In the genomic region with DNA sequence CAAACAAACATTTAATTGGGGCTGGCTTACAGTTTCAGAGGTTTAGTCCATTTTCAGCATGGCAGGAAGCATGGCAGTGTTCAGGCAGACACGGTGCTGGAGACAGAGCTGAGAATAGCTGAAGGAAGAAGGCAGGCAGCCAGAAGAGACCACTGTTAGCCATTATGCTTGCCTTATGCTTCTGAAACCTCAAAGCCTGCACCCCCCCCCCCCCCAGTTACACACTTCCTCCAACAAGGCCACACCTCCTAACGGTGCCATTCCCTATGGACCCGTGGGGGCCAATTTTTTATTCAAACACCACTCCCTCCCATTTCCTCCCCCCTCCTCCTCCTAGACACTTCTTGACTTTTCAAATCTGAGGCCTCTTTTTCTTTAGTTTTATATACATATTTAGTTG, we compare ENCODE assay signal across 15 mouse cellular contexts. TPM values are rescaled to one million over a fixed set of nuclear protein-coding genes. Genes with fewer than 3 reads are reported as not detected.
A peak's percentile ranks its signal among the peaks of the same experiment; 100 is the strongest.
DNase-seq lines count a peak whose midpoint lies in the region; ATAC-seq and TF ChIP-seq lines count a peak whose summit lies in the region.
"Had no signal": no experiment of that assay in that cellular context is flagged by ENCODE, and none has a peak within 500 bp of the region (broad histone marks: within the 10 kb centered on the region; RNA-seq: fewer than 3 reads in every experiment).

No protein-coding gene starts in this region.

- H3K4me1 ChIP-seq in heart, postnatal 0 days (ENCODE audit: control insufficient read depth, insufficient read depth): no peaks in the 10 kb centered on the region; the same call in 1 of the 2 replicates
- peaks cover 9% of the 10 kb centered on the region; the same call in 1 of the 2 replicates for H3K4me1 ChIP-seq in heart, embryonic 10.5 days
- H3K4me1 ChIP-seq in bone marrow, adult 2 months (ENCODE audit: control insufficient read depth, insufficient read depth, low read length): peaks cover 1% of the 10 kb centered on the region; the same call in 1 of the 2 replicates
- H3K4me1 ChIP-seq in liver, postnatal 0 days (ENCODE audit: insufficient read depth): peaks cover 13% of the 10 kb centered on the region
- no peaks in the 10 kb centered on the region for H3K4me1 ChIP-seq in midbrain, postnatal 0 days (ENCODE audit: insufficient read depth, low read length)

- peak overlapping the region; percentile 100; the same call in 1 of the 2 replicates for H3K27ac ChIP-seq in heart, postnatal 0 days (ENCODE audit: low read depth)
- no peak overlapping the region for H3K27ac ChIP-seq in heart, embryonic 10.5 days
- H3K27ac ChIP-seq in bone marrow, adult 2 months (ENCODE audit: control insufficient read depth, insufficient read depth, low read depth, low read length, poor library complexity): no peak overlapping the region
- H3K27ac ChIP-seq in liver, postnatal 0 days (ENCODE audit: low read depth): 0 out of 2 replicates have a peak overlapping the region, but pooled peaks have one; percentile 98
- no peak overlapping the region for H3K27ac ChIP-seq in midbrain, postnatal 0 days (ENCODE audit: low read depth, low read length)

- H3K9ac ChIP-seq in heart, postnatal 0 days (replicated peaks; ENCODE audit: low read depth, low read length): no peak overlapping the region
- no peak overlapping the region for H3K9ac ChIP-seq in liver, postnatal 0 days (replicated peaks)
- H3K9ac ChIP-seq in midbrain, postnatal 0 days (replicated peaks; ENCODE audit: low read length, poor library complexity, severe bottlenecking): no peak overlapping the region

- H3K4me2 ChIP-seq in heart, postnatal 0 days (ENCODE audit: low read depth, low read length): no peak overlapping the region
- H3K4me2 ChIP-seq in liver, postnatal 0 days (ENCODE audit: low read depth, low read length): peak overlapping the region; percentile 85; the same call in 1 of the 2 replicates
- H3K4me2 ChIP-seq in midbrain, postnatal 0 days (ENCODE audit: low read depth, low read length, poor library complexity, severe bottlenecking): no peak overlapping the region

- no peaks in the 10 kb centered on the region for H3K9me3 ChIP-seq in heart, postnatal 0 days (replicated peaks; ENCODE audit: control insufficient read depth, low read length)
- no peaks in the 10 kb centered on the region for H3K9me3 ChIP-seq in heart, embryonic 10.5 days
- H3K9me3 ChIP-seq in liver, postnatal 0 days (ENCODE audit: low read length): no peaks in the 10 kb centered on the region
- H3K9me3 ChIP-seq in midbrain, postnatal 0 days (ENCODE audit: low read length): no peaks in the 10 kb centered on the region
- H3K9me3 ChIP-seq: forebrain, embryonic 12.5 days; heart, embryonic 13.5 days; limb, embryonic 13.5 days had no signal

- peaks cover 19% of the 10 kb centered on the region for H3K36me3 ChIP-seq in heart, postnatal 0 days (replicated peaks; ENCODE audit: control insufficient read depth, insufficient read depth, low read length)
- H3K36me3 ChIP-seq in heart, embryonic 10.5 days: peaks cover 27% of the 10 kb centered on the region
- H3K36me3 ChIP-seq in liver, postnatal 0 days (replicated peaks; ENCODE audit: insufficient read depth, low read length): peaks cover 24% of the 10 kb centered on the region
- peaks cover 13% of the 10 kb centered on the region for H3K36me3 ChIP-seq in midbrain, postnatal 0 days (ENCODE audit: insufficient read depth, low read length)

- TF ChIP-seq CTCF in heart, postnatal 0 days (IDR thresholded peaks at IDR 0.05; ENCODE audit: low read depth): no peak
- no peak for TF ChIP-seq CTCF in bone marrow, adult 2 months (IDR thresholded peaks at IDR 0.05; ENCODE audit: control insufficient read depth, insufficient read depth, low read length)
- TF ChIP-seq CTCF in liver, postnatal 0 days (IDR thresholded peaks at IDR 0.05; ENCODE audit: low read depth): no peak
- TF ChIP-seq CTCF in midbrain, postnatal 0 days (IDR thresholded peaks at IDR 0.05): no peak

- TF ChIP-seq EP300 in heart, postnatal 0 days (IDR thresholded peaks at IDR 0.05; ENCODE audit: low read depth): no peak
- no peak for TF ChIP-seq EP300 in liver, postnatal 0 days (IDR thresholded peaks at IDR 0.05; ENCODE audit: low read depth)

- WGBS in heart, postnatal 0 days: 55% methylated on average over 3 of the region's 3 CpGs
- WGBS in heart, embryonic 10.5 days: 79% methylated on average over 3 of the region's 3 CpGs
- 4% methylated on average over 3 of the region's 3 CpGs for WGBS in bone marrow, adult 2 months
- 22% methylated on average over 3 of the region's 3 CpGs for WGBS in liver, postnatal 0 days (ENCODE audit: insufficient replicate concordance)
- 71% methylated on average over 3 of the region's 3 CpGs for WGBS in midbrain, postnatal 0 days

- H3K27me3 ChIP-seq in heart, postnatal 0 days (ENCODE audit: control insufficient read depth, insufficient read depth, low read length): no peaks in the 10 kb centered on the region
- H3K27me3 ChIP-seq in heart, embryonic 10.5 days (ENCODE audit: insufficient read depth, poor library complexity, severe bottlenecking): no peaks in the 10 kb centered on the region
- no peaks in the 10 kb centered on the region for H3K27me3 ChIP-seq in liver, postnatal 0 days (ENCODE audit: insufficient read depth, low read length)
- no peaks in the 10 kb centered on the region for H3K27me3 ChIP-seq in midbrain, postnatal 0 days (ENCODE audit: insufficient read depth, low read length)
- H3K27me3 ChIP-seq: forebrain, embryonic 12.5 days; limb, embryonic 13.5 days had no signal

- DNase-seq in CD4-positive, CD25-positive, alpha-beta regulatory T cell, adult 2 months (ENCODE audit: low read depth, low spot score): peak; percentile 6
- no peak for DNase-seq in heart, postnatal 0 days (ENCODE audit: low spot score)
- DNase-seq in heart, embryonic 10.5 days (ENCODE audit: low spot score): no peak
- no peak for DNase-seq in liver, postnatal 0 days
- no peak for DNase-seq in urinary bladder, postnatal 36 days (ENCODE audit: low spot score in 2 of 2)
- DNase-seq in midbrain, postnatal 0 days (ENCODE audit: low spot score): no peak
- DNase-seq: kidney, adult 2 months; lung, postnatal 14 days; thymus, postnatal 4 days had no signal

- no peak for ATAC-seq in CD4-positive, CD25-positive, alpha-beta regulatory T cell, adult 4 months
- no peak for ATAC-seq in heart, postnatal 0 days (ENCODE audit: insufficient read depth, low read depth)
- ATAC-seq in liver, postnatal 0 days: no peak
- no peak for ATAC-seq in midbrain, postnatal 0 days (ENCODE audit: low FRiP score)
- ATAC-seq: midbrain, embryonic 16.5 days had no signal

- TF ChIP-seq POLR2A in bone marrow, adult 2 months (IDR thresholded peaks at IDR 0.05; ENCODE audit: borderline replicate concordance, control insufficient read depth, low read depth, low read length): no peak

- H3K4me3 ChIP-seq in heart, postnatal 0 days (ENCODE audit: low read depth, low read length): no peak overlapping the region
- H3K4me3 ChIP-seq in heart, embryonic 10.5 days: no peak overlapping the region
- peak overlapping the region; percentile 43 for H3K4me3 ChIP-seq in bone marrow, adult 2 months (replicated peaks; ENCODE audit: control insufficient read depth, low read depth, low read length)
- no peak overlapping the region for H3K4me3 ChIP-seq in liver, postnatal 0 days (ENCODE audit: low read depth, low read length)
- no peak overlapping the region for H3K4me3 ChIP-seq in midbrain, postnatal 0 days (ENCODE audit: low read depth, low read length)

RNA-seq across cellular contexts. Expression of a gene that starts 1.1 kb away (rescaled TPM):
- polyA plus RNA-seq in CD4-positive, CD25-positive, alpha-beta regulatory T cell, adult 4 months (2017; shearing (Covaris generic)): 100 to 1,000 TPM; 324 to 345 TPM
- total RNA-seq in heart, postnatal 0 days (2014; rRNA removed; ENCODE audit: low replicate concordance): 1,707 and 1,861 TPM in 2 replicates
- polyA plus RNA-seq in heart, postnatal 0 days (2015; fragmentation: Nextera tagmentation; extraction: Ambion mirVana): 6,428 and 6,542 TPM in 2 replicates
- 1,281 and 1,775 TPM in 2 replicates for polyA plus RNA-seq in heart, embryonic 10.5 days (2016; fragmentation: Nextera tagmentation; extraction: Ambion mirVana)
- 221 and 279 TPM in 2 replicates for polyA plus RNA-seq in bone marrow, adult 2 months (2011; ENCODE audit: insufficient read depth, insufficient read length, low replicate concordance, missing spikeins)
- polyA plus RNA-seq in liver, postnatal 0 days (2015; fragmentation: Nextera tagmentation; extraction: Ambion mirVana): 1,436 and 1,439 TPM in 2 replicates
- total RNA-seq in midbrain, postnatal 0 days (2014; rRNA removed): 230 and 273 TPM in 2 replicates
- polyA plus RNA-seq in midbrain, postnatal 0 days (2015; fragmentation: Nextera tagmentation; extraction: Ambion mirVana): 1,303 and 1,321 TPM in 2 replicates

RNA-seq across cellular contexts. Expression of a gene that starts 19.8 kb away (rescaled TPM):
- 10 to 100 TPM; 58.6 to 77.9 TPM for polyA plus RNA-seq in CD4-positive, CD25-positive, alpha-beta regulatory T cell, adult 4 months (2017; shearing (Covaris generic))
- total RNA-seq in heart, postnatal 0 days (2014; rRNA removed; ENCODE audit: low replicate concordance): 21.7 and 30.6 TPM in 2 replicates
- polyA plus RNA-seq in heart, postnatal 0 days (2015; fragmentation: Nextera tagmentation; extraction: Ambion mirVana): 27.1 and 29.3 TPM in 2 replicates
- 48.8 and 58.2 TPM in 2 replicates for polyA plus RNA-seq in heart, embryonic 10.5 days (2016; fragmentation: Nextera tagmentation; extraction: Ambion mirVana)
- polyA plus RNA-seq in bone marrow, adult 2 months (2011; ENCODE audit: insufficient read depth, insufficient read length, low replicate concordance, missing spikeins): 13.1 and 16.3 TPM in 2 replicates
- polyA plus RNA-seq in liver, postnatal 0 days (2015; fragmentation: Nextera tagmentation; extraction: Ambion mirVana): 14.4 and 14.9 TPM in 2 replicates
- total RNA-seq in midbrain, postnatal 0 days (2014; rRNA removed): 82.3 and 101 TPM in 2 replicates
- polyA plus RNA-seq in midbrain, postnatal 0 days (2015; fragmentation: Nextera tagmentation; extraction: Ambion mirVana): 76.8 and 90.6 TPM in 2 replicates

Comparison
In these comparisons a context has a peak if more than half of its experiments do, and no peak if none do; other contexts are left out.
1. H3K27ac ChIP-seq: peak in heart, postnatal 0 days (single experiment) and liver, postnatal 0 days (single experiment); none in heart, embryonic 10.5 days (single experiment), bone marrow, adult 2 months (single experiment) and midbrain, postnatal 0 days (single experiment).